Mouse (Mus musculus): ENCODE measurements at regions not wholly inside any gene's neighbourhood (a gene's known extent, or its start where the extent isn't known, plus 50 kb on each side); places are given as distances from the start of the nearest gene placed in this dataset.
"Not testable (repeated sequence)": the region's sequence is repeated elsewhere in the genome, so short reads cannot be mapped to it uniquely, and the experiment has no call there.

- no peak for DNase-seq (ENCODE audit: low spot score in 2 of 2)
Observed at GRCm38 (mm10) chr8:15670722-15671121, 624.8 kb upstream of the BB014433 start.

DNA sequence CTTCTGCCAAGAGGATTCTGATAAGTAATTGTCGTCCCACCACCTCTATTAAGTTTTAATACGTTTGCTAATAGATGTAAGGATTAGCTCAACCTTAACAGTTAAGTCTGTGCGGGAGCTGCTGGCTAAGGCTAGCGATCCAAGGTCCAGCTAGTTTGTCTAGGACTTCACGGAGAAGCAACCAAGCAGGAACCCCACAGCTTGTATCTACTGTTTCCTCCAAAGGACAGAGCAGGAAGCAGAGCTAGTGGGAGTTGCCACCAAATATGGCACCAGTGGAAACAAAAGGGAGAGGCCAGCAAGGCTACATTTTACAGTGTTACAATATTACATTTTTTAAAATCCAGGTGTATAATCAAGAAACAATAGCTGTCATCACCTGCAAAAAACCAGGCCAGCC lies 624.4 kb upstream of the BB014433 start:
- no peak for DNase-seq (ENCODE audit: low spot score in 2 of 2)

DNA sequence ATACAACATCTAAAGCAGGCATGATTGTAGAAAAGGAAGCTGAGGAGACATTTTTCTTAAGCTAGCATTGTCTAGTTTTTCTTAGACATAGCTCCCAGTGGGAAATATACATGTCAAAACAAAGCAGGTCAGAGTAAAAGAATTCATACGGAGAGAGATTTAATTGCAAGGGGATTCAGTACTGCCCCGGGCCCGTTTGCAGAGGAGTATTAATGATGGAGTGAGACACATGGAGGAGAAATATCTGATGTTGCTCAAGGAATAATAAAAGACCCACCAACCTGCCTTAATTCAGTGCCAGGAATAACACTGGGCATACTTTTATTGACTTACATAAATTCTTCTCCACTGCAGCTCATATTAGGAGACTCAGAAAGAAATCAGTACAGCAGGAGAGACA lies 623.6 kb upstream of the BB014433 start:
- DNase-seq (ENCODE audit: low spot score in 2 of 2), result no peak

- DNase-seq (ENCODE audit: low spot score in 2 of 2), result no peak
Observed at GRCm38 (mm10) chr8:15660602-15661001, 614.7 kb upstream of the BB014433 start.

DNA sequence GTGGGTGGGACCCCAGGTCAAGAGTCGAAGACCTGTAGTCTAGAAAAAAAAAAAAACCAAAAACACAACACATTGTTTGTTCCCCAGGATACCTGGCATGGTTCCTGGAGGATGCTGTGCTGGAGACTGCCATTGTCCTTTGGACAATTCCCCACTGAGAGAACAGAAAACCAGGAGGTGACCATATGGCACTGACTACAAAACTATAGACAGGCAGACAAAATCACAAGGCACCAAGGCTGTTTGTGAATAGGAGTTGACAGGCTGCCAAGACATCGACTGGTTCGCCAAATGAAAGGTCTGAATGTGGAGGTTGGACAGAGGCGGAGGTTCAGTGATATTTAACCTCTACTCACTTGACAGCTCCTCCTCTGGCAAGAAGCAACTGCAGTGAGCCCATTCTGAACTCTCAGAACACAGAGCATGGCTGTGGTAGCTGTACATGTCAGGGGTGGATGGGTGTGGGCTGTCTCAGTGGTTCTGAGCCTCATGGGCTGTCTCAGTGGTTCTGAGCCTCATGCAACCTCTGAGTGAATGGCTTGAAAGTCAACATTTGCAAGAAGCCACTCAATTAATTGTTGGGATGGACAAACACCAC lies 589.0 kb upstream of the BB014433 start:
- DNase-seq (ENCODE audit: low spot score in 2 of 2), result no peak

- DNase-seq (ENCODE audit: low spot score in 2 of 2), result no peak
Observed at GRCm38 (mm10) chr8:15628584-15628983, 582.7 kb upstream of the BB014433 start.

- DNase-seq (ENCODE audit: low spot score in 2 of 2), result not testable (repeated sequence)
Observed at GRCm38 (mm10) chr8:15623602-15624392, 577.9 kb upstream of the BB014433 start.

DNA sequence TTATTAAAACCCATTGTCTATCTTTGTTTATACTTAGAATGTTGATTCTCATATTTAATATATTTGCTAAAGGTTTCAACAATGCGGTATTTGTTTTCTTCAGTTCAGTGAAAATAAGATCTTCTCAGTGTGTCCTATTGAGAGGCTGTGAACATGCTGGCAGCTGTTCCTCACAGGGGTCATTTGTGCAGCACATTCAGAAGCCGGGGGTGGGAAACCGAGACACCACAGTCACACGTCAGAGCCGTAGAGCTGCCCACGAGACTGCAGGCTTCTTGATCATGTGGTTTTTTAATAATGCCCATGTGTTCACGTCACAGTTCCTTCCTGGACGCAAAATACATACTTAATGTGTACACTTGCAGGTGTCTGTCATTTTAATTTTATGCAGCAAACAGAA lies 564.3 kb upstream of the BB014433 start:
- no peak for DNase-seq (ENCODE audit: low spot score in 2 of 2)

DNA sequence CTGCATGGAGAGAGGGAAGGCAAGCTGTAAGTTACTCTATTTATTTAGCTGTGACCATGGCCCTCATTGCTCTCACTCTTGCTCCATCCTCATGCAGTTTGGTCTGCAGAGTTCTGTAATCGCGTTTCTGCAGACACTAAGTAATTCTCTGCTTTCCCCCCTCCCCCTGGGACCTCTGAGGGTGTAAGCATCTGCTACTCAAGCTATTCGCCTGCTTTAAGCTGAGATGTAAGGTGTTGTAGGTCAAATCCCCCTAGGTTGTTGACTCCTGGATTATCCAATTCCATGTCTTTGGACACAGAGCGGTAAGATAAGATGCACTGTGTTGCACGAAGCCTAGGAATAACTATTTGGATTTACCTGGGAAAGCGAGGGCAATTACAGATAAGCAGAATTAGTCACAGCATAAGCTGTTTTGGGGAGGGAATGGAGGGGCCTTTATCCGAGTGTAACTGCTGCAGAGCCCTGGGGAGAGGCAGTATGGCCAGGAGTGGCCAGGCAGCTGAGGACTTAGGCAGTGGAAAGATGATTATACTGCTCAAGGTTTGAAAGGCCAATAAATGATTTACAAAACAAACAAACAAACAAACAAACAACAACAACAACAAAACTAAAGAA lies 561.8 kb upstream of the BB014433 start:
- no peak for DNase-seq (ENCODE audit: low spot score in 2 of 2)

DNA sequence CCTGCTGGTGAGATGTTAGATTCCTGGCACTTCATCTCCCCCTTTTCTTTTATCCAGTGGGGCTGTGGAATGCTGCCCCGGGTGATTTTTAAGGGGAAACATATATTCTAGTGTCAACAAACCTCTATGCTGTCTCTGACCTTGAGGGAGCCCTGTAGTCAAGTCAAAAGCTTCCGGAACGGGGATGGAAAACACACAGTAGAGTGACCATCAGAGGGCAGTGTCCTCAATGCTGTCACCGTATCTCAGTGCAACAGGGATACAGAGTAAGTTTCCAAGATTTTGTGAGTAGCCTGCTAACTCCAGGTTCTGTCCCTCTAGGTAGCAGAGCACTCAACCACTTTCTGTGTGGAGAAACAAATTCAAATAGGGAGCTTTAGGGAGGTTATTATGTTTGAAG lies 555.7 kb upstream of the BB014433 start:
- no peak for DNase-seq (ENCODE audit: low spot score in 2 of 2)

DNA sequence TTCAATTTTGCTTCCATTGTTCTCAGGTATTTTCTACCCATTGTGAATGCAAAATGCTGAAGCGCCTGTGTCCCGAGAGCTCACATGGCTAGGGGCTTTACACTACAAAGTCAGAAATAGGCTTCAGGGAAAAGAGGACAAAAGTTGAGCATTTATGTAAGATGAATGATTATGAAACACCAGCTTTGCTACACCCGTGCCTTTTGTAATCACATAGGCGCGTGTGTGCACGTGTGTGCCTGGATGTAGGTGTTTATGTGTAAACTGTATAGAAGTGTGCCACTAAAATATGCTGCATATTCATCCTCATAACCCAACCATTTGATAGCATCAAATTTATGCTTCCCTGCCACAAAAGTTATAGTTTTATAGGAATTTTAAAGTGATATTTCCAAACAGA lies 547.2 kb upstream of the BB014433 start:
- DNase-seq (ENCODE audit: low spot score in 2 of 2), result no peak

DNA sequence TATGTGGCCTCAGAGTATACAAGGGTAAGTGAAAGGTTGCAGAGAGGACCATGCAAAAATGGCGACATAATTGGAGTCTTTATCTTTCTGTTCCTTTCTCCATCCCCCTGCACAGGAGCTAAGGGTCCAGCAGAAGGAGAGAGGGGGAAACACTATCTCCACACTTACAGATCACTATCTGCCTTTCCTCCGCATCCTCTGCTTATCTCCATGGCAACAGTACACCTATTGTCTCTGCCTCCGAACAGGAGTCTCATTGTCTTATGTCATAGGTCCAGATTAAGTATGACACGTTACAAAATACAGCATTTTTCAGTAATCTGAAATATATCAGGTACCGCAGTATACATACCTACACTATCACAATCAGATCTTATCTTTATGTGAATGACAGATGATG lies 537.9 kb upstream of the BB014433 start:
- no peak for DNase-seq (ENCODE audit: low spot score in 2 of 2)

- peak in 1 of 2 experiments; percentile 91 for DNase-seq (ENCODE audit: low spot score in 2 of 2)
Observed at GRCm38 (mm10) chr8:15570091-15570490, 524.2 kb upstream of the BB014433 start.

DNA sequence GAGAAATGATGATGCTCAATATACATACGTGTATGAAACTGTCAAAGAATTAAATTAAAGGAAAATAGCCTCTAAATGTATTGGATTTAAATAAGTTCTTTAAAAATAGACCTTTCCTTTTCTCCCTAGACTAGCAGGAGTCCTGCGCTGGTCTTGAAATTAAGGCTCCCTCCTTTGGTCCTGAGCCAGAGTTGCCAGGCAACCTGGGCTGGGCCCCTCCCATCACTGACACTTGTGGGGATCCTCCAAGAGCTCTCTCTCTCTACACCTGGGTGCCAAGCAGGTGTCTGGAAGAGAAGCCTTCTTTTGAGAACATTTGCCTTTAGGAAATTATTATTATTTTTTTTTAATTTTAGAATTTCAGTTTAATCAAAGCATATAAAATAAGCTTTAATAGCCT lies 521.9 kb upstream of the BB014433 start:
- DNase-seq (ENCODE audit: low spot score in 2 of 2), result no peak

DNA sequence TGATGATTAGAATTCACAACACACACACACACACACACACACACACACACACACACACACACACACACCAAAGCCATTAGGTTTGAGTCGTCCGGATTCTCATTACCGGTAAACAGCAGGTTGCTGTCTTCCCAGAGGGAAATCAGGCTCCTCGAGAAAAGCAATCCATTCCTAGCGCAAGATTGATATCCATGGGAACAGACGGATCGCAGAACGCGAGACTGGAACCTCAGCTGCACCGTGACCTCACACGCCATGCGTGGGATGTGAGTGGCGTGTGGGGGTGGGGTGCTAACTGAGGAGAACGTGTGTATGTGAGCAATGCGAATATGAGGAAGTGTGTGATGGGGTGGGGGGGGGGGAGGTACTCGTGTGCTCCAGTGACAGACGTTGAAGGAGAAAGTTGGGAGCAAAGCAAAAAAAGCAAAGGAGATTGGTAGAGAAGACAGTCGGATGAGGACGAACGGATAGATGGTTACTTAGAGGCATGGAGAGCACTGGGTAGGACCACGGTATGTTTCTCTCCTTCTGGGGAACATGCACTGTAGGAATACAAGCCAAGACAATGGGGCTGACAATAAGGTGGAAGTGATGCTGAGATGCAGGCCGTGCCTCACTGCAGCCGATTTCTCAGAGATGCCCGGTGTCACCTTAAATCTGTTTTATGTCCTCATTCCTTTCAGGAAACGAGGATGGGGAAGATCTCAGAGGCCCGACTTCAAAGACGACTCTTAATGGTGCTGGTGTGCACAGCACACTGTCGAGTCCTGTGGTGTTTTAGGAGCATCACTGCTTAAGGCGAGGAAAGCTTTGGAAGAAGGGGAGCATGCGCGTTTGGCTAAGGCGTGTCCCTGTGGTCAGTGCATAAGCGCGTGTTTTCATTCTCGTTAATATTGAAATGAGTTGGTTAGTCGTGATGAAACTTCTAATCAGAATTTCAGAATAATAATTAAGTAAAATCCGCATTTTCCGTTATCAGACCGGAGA lies 516.7 kb upstream of the BB014433 start:
- DNase-seq (ENCODE audit: low spot score in 2 of 2), result peak; percentile 31 to 59

- DNase-seq (ENCODE audit: low spot score in 2 of 2), result no peak
Observed at GRCm38 (mm10) chr8:15532027-15532426, 486.1 kb upstream of the BB014433 start.

DNA sequence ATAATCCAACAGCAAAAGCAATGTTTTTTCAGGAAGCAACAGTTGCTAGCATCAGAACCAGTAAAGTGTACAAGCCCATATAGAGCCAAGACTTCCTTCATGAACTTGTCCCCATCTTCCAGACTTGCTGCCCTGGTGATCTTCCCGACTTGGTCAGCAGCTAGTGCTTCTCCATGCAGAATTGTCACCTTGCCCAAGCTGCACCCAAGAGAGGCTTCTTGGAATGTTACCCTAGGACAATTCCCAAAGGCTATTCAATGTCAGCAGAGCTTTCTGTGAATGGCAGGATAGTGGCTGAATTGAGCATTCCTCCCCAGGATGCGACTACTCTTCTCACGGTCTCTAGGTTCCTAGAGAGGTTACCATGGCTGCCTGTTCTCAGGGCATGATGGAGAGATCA lies 479.6 kb upstream of the BB014433 start:
- no peak for DNase-seq (ENCODE audit: low spot score in 2 of 2)

- DNase-seq (ENCODE audit: low spot score in 2 of 2), result peak in 1 of 2 experiments; percentile 94
Observed at GRCm38 (mm10) chr8:15519896-15520295, 474.0 kb upstream of the BB014433 start.

DNA sequence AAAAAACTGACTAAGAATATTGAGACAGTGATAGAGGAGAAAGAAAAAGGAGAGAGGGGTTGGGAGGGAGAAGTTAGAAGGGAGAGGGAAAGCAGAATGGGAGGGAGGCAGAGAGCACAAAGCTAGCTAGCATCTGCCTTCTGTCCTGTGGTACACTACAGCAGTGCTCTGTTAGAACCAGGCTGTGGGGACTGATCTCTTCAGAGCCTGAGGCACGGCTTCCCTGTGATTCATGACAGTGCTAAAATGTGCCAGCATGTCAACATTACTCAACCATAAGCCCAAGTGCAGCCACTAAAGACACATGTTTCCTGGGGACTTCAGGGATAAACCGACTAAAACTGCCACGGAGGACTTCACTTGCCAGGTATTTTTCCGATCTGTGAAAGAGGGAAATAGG lies 455.1 kb upstream of the BB014433 start:
- DNase-seq (ENCODE audit: low spot score in 2 of 2), result peak in 1 of 2 experiments; percentile 58

DNA sequence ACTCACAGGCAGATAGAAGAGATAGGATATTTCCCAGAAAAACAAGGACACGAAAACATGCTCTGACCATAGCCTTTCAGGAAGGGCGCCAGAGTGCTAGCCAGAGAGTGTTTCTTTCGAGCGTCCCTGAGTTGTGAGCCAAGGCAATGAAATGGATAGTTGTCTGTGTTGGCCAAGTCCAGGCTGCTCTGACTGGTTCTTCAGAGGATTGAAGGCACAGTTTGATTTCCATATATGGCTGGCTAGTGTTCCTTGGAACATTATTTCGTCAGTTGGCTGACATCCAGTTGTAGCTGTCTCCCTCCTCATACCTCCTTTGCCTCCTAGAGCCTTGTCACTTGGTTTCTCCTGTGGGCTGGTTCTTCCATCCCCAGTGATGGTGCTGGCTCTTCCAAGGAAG lies 451.7 kb upstream of the BB014433 start:
- DNase-seq (ENCODE audit: low spot score in 2 of 2), result peak in 1 of 2 experiments; percentile 30

DNA sequence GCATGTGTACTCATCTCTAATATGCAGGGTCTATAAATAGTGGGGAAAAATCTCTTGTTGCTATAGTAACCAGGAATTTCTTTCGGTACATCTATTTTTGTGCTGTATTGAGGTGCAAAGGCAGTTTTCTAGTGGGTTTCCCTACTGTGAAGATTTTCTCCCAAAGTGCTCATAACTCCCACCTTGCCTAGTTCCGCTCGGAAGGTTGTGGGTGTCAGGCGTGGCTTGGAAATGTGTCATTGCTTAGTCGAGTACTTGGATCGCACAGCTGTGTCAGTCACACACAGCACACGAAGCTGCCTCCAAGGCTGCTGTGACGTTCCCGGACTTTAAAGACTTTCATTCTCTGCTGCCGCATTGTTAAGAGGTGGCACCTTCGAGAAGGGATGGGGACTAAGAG lies 450.4 kb upstream of the BB014433 start:
- DNase-seq (ENCODE audit: low spot score in 2 of 2), result peak; percentile 48 to 88
